Mouse (Mus musculus): ENCODE data around the gene Sdk2.

Sdk2 gene

GRCm38 (mm10) chr11:113927826-113928225 lies 139.0 kb downstream of the Sdk2 start:
- CTCF ChIA-PET: no interaction called here

GRCm38 (mm10) chr11:113927231-113927630 lies 139.6 kb downstream of the Sdk2 start:
- CTCF ChIA-PET: no interaction called here

- CTCF ChIA-PET: no interaction called here
These were observed 143.7 kb downstream of the Sdk2 start for GRCm38 (mm10) chr11:113923137-113923536.

GRCm38 (mm10) chr11:113903131-113903860 lies 163.6 kb downstream of the Sdk2 start:
- CTCF ChIA-PET: no interaction called here

- CTCF ChIA-PET: no interaction called here
These were observed 164.9 kb downstream of the Sdk2 start for GRCm38 (mm10) chr11:113901906-113902305.

GRCm38 (mm10) chr11:113898671-113899070 lies 168.2 kb downstream of the Sdk2 start:
- CTCF ChIA-PET: no interaction called here

- CTCF ChIA-PET: interaction anchor here (0.8 kb wide), 1 partner anchor 201 kb away, joined by 5 read pairs; no protein-coding TSS in a partner anchor
These were observed 170.8 kb downstream of the Sdk2 start for GRCm38 (mm10) chr11:113896006-113896405.

GRCm38 (mm10) chr11:113892924-113893323 lies 173.9 kb downstream of the Sdk2 start:
- CTCF ChIA-PET: no interaction called here

- CTCF ChIA-PET: no interaction called here
These were observed 174.8 kb downstream of the Sdk2 start for GRCm38 (mm10) chr11:113892067-113892466.

- CTCF ChIA-PET: no interaction called here
These were observed 178.6 kb downstream of the Sdk2 start for GRCm38 (mm10) chr11:113888156-113888750.

GRCm38 (mm10) chr11:113886299-113886698 lies 180.5 kb downstream of the Sdk2 start:
- CTCF ChIA-PET: no interaction called here

GRCm38 (mm10) chr11:113884962-113885361 lies 181.9 kb downstream of the Sdk2 start:
- CTCF ChIA-PET: no interaction called here

- CTCF ChIA-PET: no interaction called here
These were observed 183.8 kb downstream of the Sdk2 start for GRCm38 (mm10) chr11:113883031-113883430.

GRCm38 (mm10) chr11:113881864-113882263 lies 185.0 kb downstream of the Sdk2 start:
- CTCF ChIA-PET: no interaction called here

GRCm38 (mm10) chr11:113867066-113867465 lies 199.8 kb downstream of the Sdk2 start:
- CTCF ChIA-PET: no interaction called here

- CTCF ChIA-PET: no interaction called here
These were observed 201.2 kb downstream of the Sdk2 start for GRCm38 (mm10) chr11:113865627-113866026.

GRCm38 (mm10) chr11:113863408-113863807 lies 203.4 kb downstream of the Sdk2 start:
- CTCF ChIA-PET: interaction anchor here (0.6 kb wide), 1 partner anchor 779 kb away, joined by 4 read pairs; no protein-coding TSS in a partner anchor

- CTCF ChIA-PET: no interaction called here
These were observed 211.2 kb downstream of the Sdk2 start for GRCm38 (mm10) chr11:113855661-113856060.

- CTCF ChIA-PET: no interaction called here
These were observed 215.1 kb downstream of the Sdk2 start for GRCm38 (mm10) chr11:113851750-113852149.

GRCm38 (mm10) chr11:113849322-113849721 lies 217.5 kb downstream of the Sdk2 start:
- CTCF ChIA-PET: no interaction called here

GRCm38 (mm10) chr11:113843920-113844319 lies 222.9 kb downstream of the Sdk2 start:
- CTCF ChIA-PET: interaction anchor here (0.5 kb wide), 1 partner anchor 650 kb away, joined by 3 read pairs; no protein-coding TSS in a partner anchor

- CTCF ChIA-PET: no interaction called here
These were observed 224.0 kb downstream of the Sdk2 start for GRCm38 (mm10) chr11:113842879-113843278.

GRCm38 (mm10) chr11:113831608-113832007 lies 235.2 kb downstream of the Sdk2 start:
- CTCF ChIA-PET: no interaction called here

All from spleen, embryonic (tissue).